8 mouse cellular contexts compared by ENCODE assay signal in the genomic region with DNA sequence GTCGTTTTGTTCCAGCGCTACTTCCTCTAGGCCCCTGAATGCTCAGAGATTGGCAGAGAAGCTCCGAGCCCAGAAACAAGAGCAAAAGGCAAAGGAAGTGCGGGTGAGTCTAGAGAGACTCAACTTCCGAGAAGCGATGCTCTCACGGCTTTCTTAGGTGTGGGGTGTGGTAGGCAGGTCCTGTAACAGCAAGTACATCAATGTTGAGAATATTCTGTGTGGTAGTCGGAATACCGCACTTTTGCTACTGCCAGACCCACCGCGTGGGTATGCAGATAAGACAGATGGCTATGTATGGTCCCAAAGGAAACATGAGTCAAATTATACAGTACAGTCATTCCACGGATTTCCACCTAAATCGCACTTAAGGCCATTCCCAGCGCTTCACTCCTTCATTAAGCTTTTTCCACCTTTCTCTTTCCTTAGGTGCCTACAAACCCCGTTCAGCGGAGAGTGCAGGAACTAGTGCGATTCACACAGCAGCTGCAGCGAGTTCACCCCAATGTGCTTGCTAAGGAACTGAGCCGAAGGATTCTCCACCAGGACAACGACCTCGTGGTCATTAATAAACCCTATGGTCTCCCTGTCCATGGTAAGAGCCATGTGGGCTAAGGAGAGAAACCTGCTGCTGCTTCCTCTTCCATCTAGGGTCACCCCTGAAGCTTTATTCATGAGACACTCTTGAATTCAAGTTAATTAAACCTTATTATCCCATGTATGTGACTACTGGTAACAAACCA. TPM values are rescaled to one million over a fixed set of nuclear protein-coding genes. Genes with fewer than 3 reads are reported as not detected.
DNase-seq lines count a peak whose midpoint lies in the region; ATAC-seq and TF ChIP-seq lines count a peak whose summit lies in the region.

No protein-coding gene starts in this region.

- H3K27ac ChIP-seq in spleen, adult 2 months (ENCODE audit: insufficient read depth, low read length) = peak overlapping the region; percentile 58; the same call in 1 of the 2 replicates
- H3K27ac ChIP-seq in hindbrain, embryonic 13.5 days = peak overlapping the region; percentile 81
- no peak overlapping the region for H3K27ac ChIP-seq in midbrain, embryonic 11.5 days (ENCODE audit: low read depth, low read length)

- H3K4me1 ChIP-seq in spleen, adult 2 months (ENCODE audit: control insufficient read depth, insufficient read depth, insufficient read length) = peaks cover 5% of the 10 kb centered on the region
- H3K4me1 ChIP-seq in hindbrain, embryonic 13.5 days (replicated peaks) = peaks cover 25% of the 10 kb centered on the region
- H3K4me1 ChIP-seq in midbrain, embryonic 11.5 days (ENCODE audit: control insufficient read depth, insufficient read depth, low read length) = peaks cover 12% of the 10 kb centered on the region

- peak overlapping the region; percentile 97 for H3K4me3 ChIP-seq in spleen, adult 2 months (ENCODE audit: extremely low read depth, insufficient read depth, insufficient read length)
- peak overlapping the region; percentile 79 for H3K4me3 ChIP-seq in hindbrain, embryonic 13.5 days
- peak overlapping the region; percentile 78 for H3K4me3 ChIP-seq in midbrain, embryonic 11.5 days (ENCODE audit: low read depth, low read length)

- DNase-seq in adrenal gland, postnatal 14 days = peak; percentile 16
- no peak for DNase-seq in adrenal gland, adult 2 months
- DNase-seq in spleen, adult 2 months (ENCODE audit: low read depth in 1 of 2, low spot score in 2 of 2) = no peak
- no peak for DNase-seq in spleen, adult 12 weeks (ENCODE audit: low spot score)
- peak; percentile 90 for DNase-seq in midbrain, embryonic 11.5 days (ENCODE audit: low spot score, missing footprints)
- no peak for DNase-seq in urinary bladder, postnatal 36 days (ENCODE audit: low spot score in 2 of 2)
- DNase-seq in yolk sac, embryonic 10.5 days (ENCODE audit: low spot score) = no peak

- no peak for TF ChIP-seq POLR2A in spleen, adult 2 months (IDR thresholded peaks at IDR 0.05; ENCODE audit: low read depth, low read length)

- peaks cover 20% of the 10 kb centered on the region for H3K36me3 ChIP-seq in spleen, adult 2 months (ENCODE audit: control insufficient read depth, insufficient read depth, low read length)
- peaks cover 10% of the 10 kb centered on the region for H3K36me3 ChIP-seq in hindbrain, embryonic 13.5 days
- H3K36me3 ChIP-seq in midbrain, embryonic 11.5 days (ENCODE audit: control insufficient read depth, insufficient read depth, low read length) = peaks cover 12% of the 10 kb centered on the region; the same call in 1 of the 2 replicates

- peak; percentile 65 for ATAC-seq in hindbrain, embryonic 13.5 days (ENCODE audit: low FRiP score)
- ATAC-seq in midbrain, embryonic 11.5 days (ENCODE audit: low FRiP score) = peak; percentile 62

- H3K27me3 ChIP-seq in spleen, adult 2 months (ENCODE audit: control insufficient read depth, insufficient read depth, low read length) = no peaks in the 10 kb centered on the region
- no peaks in the 10 kb centered on the region for H3K27me3 ChIP-seq in hindbrain, embryonic 13.5 days
- H3K27me3 ChIP-seq in midbrain, embryonic 11.5 days (ENCODE audit: control insufficient read depth, insufficient read depth, low read length) = no peaks in the 10 kb centered on the region

- no peak for TF ChIP-seq CTCF in spleen, adult 2 months (IDR thresholded peaks at IDR 0.05; ENCODE audit: extremely low read depth, insufficient read depth, insufficient read length, insufficient replicate concordance)

- H3K9ac ChIP-seq in hindbrain, embryonic 13.5 days = peak overlapping the region; percentile 77
- H3K9ac ChIP-seq in midbrain, embryonic 11.5 days (ENCODE audit: low read length) = peak overlapping the region; percentile 77

- H3K4me2 ChIP-seq in hindbrain, embryonic 13.5 days = peak overlapping the region; percentile 66
- peak overlapping the region; percentile 47 for H3K4me2 ChIP-seq in midbrain, embryonic 11.5 days

- no peaks in the 10 kb centered on the region for H3K9me3 ChIP-seq in hindbrain, embryonic 13.5 days
- H3K9me3 ChIP-seq in midbrain, embryonic 11.5 days (ENCODE audit: control insufficient read depth, low read length) = no peaks in the 10 kb centered on the region

- WGBS in spleen, adult 2 months = 3% methylated on average over 21 of the region's 21 CpGs
- 2% methylated on average over 21 of the region's 21 CpGs for WGBS in hindbrain, embryonic 13.5 days
- 3% methylated on average over 21 of the region's 21 CpGs for WGBS in midbrain, embryonic 11.5 days

RNA-seq across cellular contexts. Expression of a gene that starts 0.5 kb away (rescaled TPM):
- total RNA-seq in adrenal gland, postnatal 14 days (2021) = 14.9 and 15.6 TPM in 2 replicates
- 10 to 100 TPM; 15.0 to 18.3 TPM for total RNA-seq in adrenal gland, adult 2 months (2021)
- 4.8 and 6.5 TPM in 2 replicates for polyA plus RNA-seq in adrenal gland, adult 2 months (2012; rRNA removed)
- polyA plus RNA-seq in spleen, adult 2 months (2012; rRNA removed) = 9.4 and 10.2 TPM in 2 replicates
- 18.7 and 19.9 TPM in 2 replicates for polyA plus RNA-seq in hindbrain, embryonic 13.5 days (2015; fragmentation: Nextera tagmentation; extraction: Ambion mirVana)
- polyA plus RNA-seq in midbrain, embryonic 11.5 days (2014; fragmentation: Nextera tagmentation; extraction: Ambion mirVana) = 29.6 and 29.8 TPM in 2 replicates

RNA-seq across cellular contexts. Expression of a gene that starts 0.5 kb away (rescaled TPM):
- 10.3 and 12.4 TPM in 2 replicates for total RNA-seq in adrenal gland, postnatal 14 days (2021)
- 10 to 100 TPM in 1 of 2 experiments, 1 to 10 TPM in 1; 9.1 to 15.1 TPM for total RNA-seq in adrenal gland, adult 2 months (2021)
- polyA plus RNA-seq in adrenal gland, adult 2 months (2012; rRNA removed) = 3.8 and 4.0 TPM in 2 replicates
- 7.2 and 9.6 TPM in 2 replicates for polyA plus RNA-seq in spleen, adult 2 months (2012; rRNA removed)
- 67.4 and 75.3 TPM in 2 replicates for polyA plus RNA-seq in hindbrain, embryonic 13.5 days (2015; fragmentation: Nextera tagmentation; extraction: Ambion mirVana)
- polyA plus RNA-seq in midbrain, embryonic 11.5 days (2014; fragmentation: Nextera tagmentation; extraction: Ambion mirVana) = 82.0 and 82.2 TPM in 2 replicates

RNA-seq across cellular contexts. Expression of a gene that starts 57.3 kb away (rescaled TPM):
- 78.2 and 82.8 TPM in 2 replicates for total RNA-seq in adrenal gland, postnatal 14 days (2021)
- total RNA-seq in adrenal gland, adult 2 months (2021) = 10 to 100 TPM; 40.6 to 53.7 TPM
- polyA plus RNA-seq in adrenal gland, adult 2 months (2012; rRNA removed) = 14.4 and 16.8 TPM in 2 replicates
- polyA plus RNA-seq in spleen, adult 2 months (2012; rRNA removed) = 16.3 and 16.6 TPM in 2 replicates
- polyA plus RNA-seq in hindbrain, embryonic 13.5 days (2015; fragmentation: Nextera tagmentation; extraction: Ambion mirVana) = 46.8 and 52.4 TPM in 2 replicates
- polyA plus RNA-seq in midbrain, embryonic 11.5 days (2014; fragmentation: Nextera tagmentation; extraction: Ambion mirVana) = 29.9 and 31.5 TPM in 2 replicates

Comparison
In these comparisons a context has a peak if more than half of its experiments do, and no peak if none do; other contexts are left out.
1. DNase-seq: peak in adrenal gland, postnatal 14 days (single experiment) and midbrain, embryonic 11.5 days (single experiment); none in adrenal gland, adult 2 months (single experiment), spleen, adult 2 months (0 of 2), spleen, adult 12 weeks (single experiment), urinary bladder, postnatal 36 days (0 of 2) and yolk sac, embryonic 10.5 days (single experiment).
2. Peak in every context shown above with its lines, with median percentiles within 50 percentile points of each other: H3K4me3 ChIP-seq.